Mouse (Mus musculus): ENCODE results near the gene Jarid2. TPM values are rescaled to one million over a fixed set of nuclear protein-coding genes. Genes with fewer than 3 reads are reported as not detected.
"Not testable (repeated sequence)": the region's sequence is repeated elsewhere in the genome, so short reads cannot be mapped to it uniquely, and the experiment has no call there.

The Jarid2 gene
- polyA plus RNA-seq, 1 experiment from 2014 or later, result 27.0 TPM

- no peak for ATAC-seq (ENCODE audit: low read depth)
- Histone ChIP-seq H3K4me2 (ENCODE audit: low read depth, low read length) (no peak overlapping the region), H3K27ac (ENCODE audit: low read length) (no peak overlapping the region), H3K4me1 (replicated peaks; ENCODE audit: control insufficient read depth, insufficient read depth, low read length) (0 out of 2 replicates have a peak, but pooled peaks cover 10% of the 10 kb centered on the region), H3K9ac (ENCODE audit: low read length) (no peak overlapping the region), H3K27me3 (ENCODE audit: control insufficient read depth, insufficient read depth, low read depth, low read length) (no peaks in the 10 kb centered on the region), H3K36me3 (ENCODE audit: control insufficient read depth, insufficient read depth, low read length) (no peaks in the 10 kb centered on the region), H3K9me3 (ENCODE audit: control insufficient read depth, low read length) (no peaks in the 10 kb centered on the region), H3K4me3 (ENCODE audit: low read length) (no peak overlapping the region)
- WGBS, result 92% methylated on average over 13 of the region's 14 CpGs
Observed at GRCm38 (mm10) chr13:44708336-44709017, 20.8 kb upstream of the Jarid2 start.

GRCm38 (mm10) chr13:44709747-44710480 lies 19.4 kb upstream of the Jarid2 start:
- Histone ChIP-seq H3K36me3 (ENCODE audit: control insufficient read depth, insufficient read depth, low read length) (no peaks in the 10 kb centered on the region), H3K27ac (ENCODE audit: low read length) (no peak overlapping the region), H3K4me3 (ENCODE audit: low read length) (no peak overlapping the region), H3K4me2 (ENCODE audit: low read depth, low read length) (no peak overlapping the region), H3K27me3 (ENCODE audit: control insufficient read depth, insufficient read depth, low read depth, low read length) (no peaks in the 10 kb centered on the region), H3K9me3 (ENCODE audit: control insufficient read depth, low read length) (no peaks in the 10 kb centered on the region), H3K4me1 (replicated peaks; ENCODE audit: control insufficient read depth, insufficient read depth, low read length) (0 out of 2 replicates have a peak, but pooled peaks cover 8% of the 10 kb centered on the region), H3K9ac (ENCODE audit: low read length) (no peak overlapping the region)
- WGBS, result 61% methylated on average over 8 of the region's 8 CpGs
- no peak for ATAC-seq (ENCODE audit: low read depth)

GRCm38 (mm10) chr13:44711062-44711461 lies 18.2 kb upstream of the Jarid2 start:
- Histone ChIP-seq H3K27me3 (ENCODE audit: control insufficient read depth, insufficient read depth, low read depth, low read length) (no peaks in the 10 kb centered on the region), H3K4me2 (ENCODE audit: low read depth, low read length) (no peak overlapping the region), H3K9me3 (ENCODE audit: control insufficient read depth, low read length) (no peaks in the 10 kb centered on the region), H3K9ac (ENCODE audit: low read length) (no peak overlapping the region), H3K4me1 (replicated peaks; ENCODE audit: control insufficient read depth, insufficient read depth, low read length) (0 out of 2 replicates have a peak, but pooled peaks cover 4% of the 10 kb centered on the region), H3K4me3 (ENCODE audit: low read length) (no peak overlapping the region), H3K27ac (ENCODE audit: low read length) (no peak overlapping the region), H3K36me3 (ENCODE audit: control insufficient read depth, insufficient read depth, low read length) (no peaks in the 10 kb centered on the region)
- no peak for ATAC-seq (ENCODE audit: low read depth)
- 42% methylated on average over 5 of the region's 5 CpGs for WGBS

DNA sequence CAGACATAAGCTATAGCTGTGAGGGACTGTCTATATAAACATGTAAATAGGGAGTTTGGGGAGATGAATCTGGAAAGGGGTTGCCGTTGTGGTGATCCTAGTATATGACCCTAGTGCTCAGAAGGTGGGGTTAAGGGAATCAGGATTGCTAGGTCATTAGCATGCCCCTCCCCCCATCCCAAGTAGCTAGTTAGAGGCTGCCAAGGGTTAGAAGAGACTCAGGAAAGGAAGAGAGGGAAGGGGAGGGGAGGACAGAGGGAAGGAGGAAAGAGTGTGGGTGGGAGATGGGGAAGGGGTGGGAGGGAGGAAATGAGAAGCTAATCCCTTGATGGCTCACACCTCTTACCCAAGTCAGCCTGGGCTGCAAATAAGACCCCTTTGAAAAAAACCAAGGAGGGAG lies 17.4 kb upstream of the Jarid2 start:
- Histone ChIP-seq H3K4me3 (ENCODE audit: low read length) (no peak overlapping the region), H3K4me1 (replicated peaks; ENCODE audit: control insufficient read depth, insufficient read depth, low read length) (0 out of 2 replicates have a peak, but pooled peaks cover 4% of the 10 kb centered on the region), H3K4me2 (ENCODE audit: low read depth, low read length) (no peak overlapping the region), H3K27ac (ENCODE audit: low read length) (no peak overlapping the region), H3K36me3 (ENCODE audit: control insufficient read depth, insufficient read depth, low read length) (no peaks in the 10 kb centered on the region), H3K9ac (ENCODE audit: low read length) (no peak overlapping the region), H3K27me3 (ENCODE audit: control insufficient read depth, insufficient read depth, low read depth, low read length) (no peaks in the 10 kb centered on the region), H3K9me3 (ENCODE audit: control insufficient read depth, low read length) (no peaks in the 10 kb centered on the region)
- WGBS, result 28% methylated on average over 1 of the region's 1 CpGs
- ATAC-seq (ENCODE audit: low read depth), result no peak

DNA sequence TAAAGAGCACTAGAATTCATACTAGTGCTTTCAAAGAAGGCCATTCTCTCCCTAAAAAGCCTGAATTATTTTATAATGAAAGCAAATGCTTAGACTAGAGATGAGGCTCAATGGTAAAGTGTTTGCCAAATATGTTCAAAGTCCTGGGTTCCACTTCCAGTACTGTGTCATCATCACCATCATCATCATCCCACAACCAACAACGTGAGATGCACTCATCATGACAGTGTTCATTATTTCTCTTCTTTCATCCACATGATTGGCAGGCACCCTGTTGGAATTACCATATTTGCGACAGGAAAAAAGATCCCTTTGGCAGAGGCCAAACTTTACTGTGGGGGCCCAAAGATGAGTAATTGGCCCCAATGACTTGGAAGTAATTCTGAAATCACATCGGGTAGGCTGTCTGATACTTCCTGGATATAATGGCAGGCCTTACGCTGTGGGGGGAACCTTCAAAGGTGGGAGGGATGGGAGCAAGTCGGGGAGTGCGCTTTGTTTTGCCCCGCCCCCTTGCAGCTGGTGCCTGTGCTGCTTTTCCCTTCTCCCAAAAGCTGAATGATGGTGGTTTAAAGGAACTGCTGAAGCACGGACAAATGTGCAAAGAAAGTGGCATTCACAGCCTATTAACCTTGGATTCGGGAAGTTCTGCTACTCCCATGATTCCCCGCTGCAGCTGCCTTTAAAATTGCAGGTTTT lies 13.9 kb upstream of the Jarid2 start:
- no peak overlapping the region for H3K4me2 ChIP-seq (ENCODE audit: low read depth, low read length)
- H3K4me3 ChIP-seq (ENCODE audit: low read length), result no peak overlapping the region
- H3K9ac ChIP-seq (ENCODE audit: low read length), result no peak overlapping the region
- no peak overlapping the region for H3K27ac ChIP-seq (ENCODE audit: low read length)
- H3K36me3 ChIP-seq (ENCODE audit: control insufficient read depth, insufficient read depth, low read length), result no peaks in the 10 kb centered on the region
- no peaks in the 10 kb centered on the region for H3K9me3 ChIP-seq (ENCODE audit: control insufficient read depth, low read length)
- WGBS, result 40% methylated on average over 10 of the region's 10 CpGs
- no peaks in the 10 kb centered on the region for H3K27me3 ChIP-seq (ENCODE audit: control insufficient read depth, insufficient read depth, low read depth, low read length)
- no peak for ATAC-seq (ENCODE audit: low read depth)
- 0 out of 2 replicates have a peak, but pooled peaks cover 4% of the 10 kb centered on the region for H3K4me1 ChIP-seq (replicated peaks; ENCODE audit: control insufficient read depth, insufficient read depth, low read length)

- Histone ChIP-seq H3K4me2 (ENCODE audit: low read depth, low read length) (no peak overlapping the region), H3K27me3 (ENCODE audit: control insufficient read depth, insufficient read depth, low read depth, low read length) (no peaks in the 10 kb centered on the region), H3K36me3 (ENCODE audit: control insufficient read depth, insufficient read depth, low read length) (no peaks in the 10 kb centered on the region), H3K4me3 (ENCODE audit: low read length) (no peak overlapping the region), H3K27ac (ENCODE audit: low read length) (no peak overlapping the region), H3K9ac (ENCODE audit: low read length) (no peak overlapping the region), H3K4me1 (replicated peaks; ENCODE audit: control insufficient read depth, insufficient read depth, low read length) (no peaks in the 10 kb centered on the region), H3K9me3 (ENCODE audit: control insufficient read depth, low read length) (no peaks in the 10 kb centered on the region)
- 90% methylated on average over 9 of the region's 9 CpGs for WGBS
- ATAC-seq (ENCODE audit: low read depth), result no peak
Observed at GRCm38 (mm10) chr13:44717838-44718237, 11.4 kb upstream of the Jarid2 start.

GRCm38 (mm10) chr13:44718465-44718864 lies 10.8 kb upstream of the Jarid2 start:
- not testable (repeated sequence) for H3K4me1 ChIP-seq (replicated peaks; ENCODE audit: control insufficient read depth, insufficient read depth, low read length); H3K4me3 ChIP-seq (ENCODE audit: low read length); H3K36me3 ChIP-seq (ENCODE audit: control insufficient read depth, insufficient read depth, low read length); H3K9me3 ChIP-seq (ENCODE audit: control insufficient read depth, low read length); H3K27me3 ChIP-seq (ENCODE audit: control insufficient read depth, insufficient read depth, low read depth, low read length); ATAC-seq (ENCODE audit: low read depth); H3K4me2 ChIP-seq (ENCODE audit: low read depth, low read length); H3K9ac ChIP-seq (ENCODE audit: low read length); H3K27ac ChIP-seq (ENCODE audit: low read length)
- 86% methylated on average over 5 of the region's 5 CpGs for WGBS

DNA sequence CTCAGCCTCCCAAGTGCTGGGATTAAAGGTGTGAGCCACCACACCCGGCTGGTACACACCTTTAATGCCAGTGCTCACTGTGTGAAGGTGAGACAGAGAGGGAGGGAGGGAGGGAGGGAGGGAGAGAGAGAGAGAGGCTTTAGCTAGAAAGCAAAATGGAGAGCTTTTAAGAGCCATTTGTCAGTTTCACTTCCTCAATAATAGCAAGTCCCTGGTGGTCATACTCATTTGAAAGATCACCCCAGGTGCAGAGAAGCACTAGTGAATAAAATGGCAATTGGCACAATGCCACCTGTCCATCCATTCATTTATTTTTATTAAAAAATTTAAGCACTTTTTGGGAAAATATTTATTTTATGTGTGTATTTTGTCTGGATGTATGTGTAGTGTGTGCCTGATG lies 9.2 kb upstream of the Jarid2 start:
- WGBS, result 69% methylated on average over 1 of the region's 1 CpGs
- H3K4me1 ChIP-seq (replicated peaks; ENCODE audit: control insufficient read depth, insufficient read depth, low read length), result no peaks in the 10 kb centered on the region
- H3K27ac ChIP-seq (ENCODE audit: low read length), result no peak overlapping the region
- ATAC-seq (ENCODE audit: low read depth), result no peak
- no peaks in the 10 kb centered on the region for H3K36me3 ChIP-seq (ENCODE audit: control insufficient read depth, insufficient read depth, low read length)
- H3K4me3 ChIP-seq (ENCODE audit: low read length), result no peak overlapping the region
- H3K9me3 ChIP-seq (ENCODE audit: control insufficient read depth, low read length), result no peaks in the 10 kb centered on the region
- H3K27me3 ChIP-seq (ENCODE audit: control insufficient read depth, insufficient read depth, low read depth, low read length), result no peaks in the 10 kb centered on the region
- H3K4me2 ChIP-seq (ENCODE audit: low read depth, low read length), result no peak overlapping the region
- H3K9ac ChIP-seq (ENCODE audit: low read length), result no peak overlapping the region

DNA sequence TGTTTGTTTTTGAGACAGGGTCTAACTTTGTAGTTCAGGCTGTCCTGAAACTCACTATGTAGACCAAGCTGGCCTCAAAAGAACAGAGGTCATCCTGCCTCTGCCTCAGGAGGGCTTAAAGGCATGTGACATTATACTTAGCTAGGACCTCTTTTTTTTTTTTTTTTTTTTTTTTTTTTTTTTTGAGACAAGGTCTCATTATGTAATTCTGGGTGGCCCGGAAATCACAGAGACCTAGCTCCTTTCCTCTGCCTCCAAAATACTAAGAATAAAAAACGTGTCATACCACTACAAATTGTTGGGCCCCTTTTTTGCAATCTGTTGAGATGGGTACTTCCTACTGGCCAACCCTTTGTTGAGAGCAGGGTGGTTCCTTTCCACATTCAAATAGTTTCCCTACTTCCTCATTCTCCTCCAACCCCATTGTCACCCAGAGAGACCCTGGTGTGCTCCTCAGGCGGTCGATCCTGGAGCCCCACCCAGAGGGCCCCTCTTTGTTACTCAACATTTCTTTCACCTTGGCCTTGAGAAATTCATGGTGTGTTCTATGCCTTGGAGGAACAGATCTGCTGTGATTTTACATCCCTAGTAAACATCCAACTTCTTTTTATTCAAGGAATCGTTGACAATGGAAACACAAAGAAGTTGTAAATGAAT lies 7.3 kb upstream of the Jarid2 start:
- WGBS, result 69% methylated on average over 5 of the region's 5 CpGs
- H3K27ac ChIP-seq (ENCODE audit: low read length), result no peak overlapping the region
- ATAC-seq (ENCODE audit: low read depth), result no peak
- H3K4me1 ChIP-seq (replicated peaks; ENCODE audit: control insufficient read depth, insufficient read depth, low read length), result no peaks in the 10 kb centered on the region
- no peak overlapping the region for H3K9ac ChIP-seq (ENCODE audit: low read length)
- H3K4me2 ChIP-seq (ENCODE audit: low read depth, low read length), result no peak overlapping the region
- H3K27me3 ChIP-seq (ENCODE audit: control insufficient read depth, insufficient read depth, low read depth, low read length), result no peaks in the 10 kb centered on the region
- H3K4me3 ChIP-seq (ENCODE audit: low read length), result no peak overlapping the region
- H3K9me3 ChIP-seq (ENCODE audit: control insufficient read depth, low read length), result no peaks in the 10 kb centered on the region
- H3K36me3 ChIP-seq (ENCODE audit: control insufficient read depth, insufficient read depth, low read length), result no peaks in the 10 kb centered on the region

Measured in lung, embryonic 16.5 days (tissue).